Mouse (Mus musculus) lung, embryonic 16.5 days (tissue): Measurements from ENCODE around the gene Gm6377. TPM values are rescaled to one million over a fixed set of nuclear protein-coding genes. Genes with fewer than 3 reads are reported as not detected.

ENCODE experiments used
- ATAC-seq: fragments of 200-750 bp; cut with Nextera tagmentation; 2 replicates; pipeline ENCODE4 v1.8.0; 2017; ENCODE audit warnings: low read depth, mild to moderate bottlenecking, moderate library complexity
- H3K27ac ChIP-seq: fragments of 300-500 bp; sonication (generic); 2 replicates; pipeline ENCODE4 v1.5.1; 2014; ENCODE audit warnings: mild to moderate bottlenecking, control low read depth, low read length
- H3K27me3 ChIP-seq: fragments of 300-500 bp; sonication (generic); 2 replicates; pipeline ENCODE4 v1.6.1; 2014; ENCODE audit warnings: low read depth, low read length, mixed read lengths; ENCODE audit not compliant: control insufficient read depth, insufficient read depth
- H3K36me3 ChIP-seq: fragments of 300-500 bp; sonication (generic); 2 replicates; pipeline ENCODE4 v1.6.1; 2014; ENCODE audit warnings: low read length; ENCODE audit not compliant: control insufficient read depth, insufficient read depth
- H3K4me1 ChIP-seq: fragments of 300-500 bp; sonication (generic); replicated peaks from 2 replicates; pipeline ENCODE4 v1.6.1; 2014; ENCODE audit warnings: low read length, mixed read lengths; ENCODE audit not compliant: control insufficient read depth, insufficient read depth
- H3K4me2 ChIP-seq: fragments of 300-500 bp; sonication (generic); 2 replicates; pipeline ENCODE4 v1.6.1; 2014; ENCODE audit warnings: low read depth, low read length, control low read depth
- H3K4me3 ChIP-seq: fragments of 300-500 bp; sonication (generic); 2 replicates; pipeline ENCODE4 v1.5.1; 2014; ENCODE audit warnings: mild to moderate bottlenecking, low read length, control low read depth
- H3K9ac ChIP-seq: fragments of 300-500 bp; sonication (generic); 2 replicates; pipeline ENCODE4 v1.6.1; 2014; ENCODE audit warnings: low read length, control low read depth
- H3K9me3 ChIP-seq: fragments of 300-500 bp; sonication (generic); 2 replicates; pipeline ENCODE4 v1.6.1; 2016; ENCODE audit warnings: low read length; ENCODE audit not compliant: control insufficient read depth
- WGBS: fragments of 180-500 bp; shearing (Covaris S2); extraction: QIAGEN DNeasy Blood & Tissue Kit; methylation state at CpG from one replicate; pipeline ENCODE4 v1.1.7; 2014; 5-methylcytosine and 5-hydroxymethylcytosine counted together
- polyA plus RNA-seq: library from polyadenylated mRNA; unstranded; fragments of >200 nt; fragmentation: Nextera tagmentation; extraction: Ambion mirVana; gene quantifications from 2 replicates; pipeline ENCODE4 v1.2.1, GENCODE M21; 2015

Gm6377 gene
- 0.19 and 0.53 TPM in 2 replicates for polyA plus RNA-seq

- H3K9me3 ChIP-seq: no peaks in the 10 kb centered on the region
- no peak for ATAC-seq
- H3K27ac ChIP-seq: no peak within 1 kb of the TSS
- H3K4me3 ChIP-seq: no peak within 1 kb of the TSS
- no peak within 1 kb of the TSS for H3K9ac ChIP-seq
- H3K36me3 ChIP-seq: no peaks in the 10 kb centered on the region
- H3K27me3 ChIP-seq: no peaks in the 10 kb centered on the region
- H3K4me2 ChIP-seq: no peak within 1 kb of the TSS
- WGBS: 68% methylated on average over 4 of the region's 4 CpGs
- no peaks in the 10 kb centered on the region for H3K4me1 ChIP-seq
These were observed at the start of gene Gm6377 for GRCm38 (mm10) chrX:109196468-109196867. Gene Gm6377 (plus strand): TSS chrX:109196756.

- H3K9ac ChIP-seq: no peak overlapping the region
- H3K27me3 ChIP-seq: no peaks in the 10 kb centered on the region
- ATAC-seq: no peak
- no peaks in the 10 kb centered on the region for H3K4me1 ChIP-seq
- no peak overlapping the region for H3K4me2 ChIP-seq
- H3K27ac ChIP-seq: no peak overlapping the region
- WGBS: 92% methylated on average over 3 of the region's 3 CpGs
- H3K4me3 ChIP-seq: no peak overlapping the region
- H3K36me3 ChIP-seq: no peaks in the 10 kb centered on the region
- no peaks in the 10 kb centered on the region for H3K9me3 ChIP-seq
These were observed 49.4 kb upstream of the Gm6377 start for GRCm38 (mm10) chrX:109147108-109147507.

DNA sequence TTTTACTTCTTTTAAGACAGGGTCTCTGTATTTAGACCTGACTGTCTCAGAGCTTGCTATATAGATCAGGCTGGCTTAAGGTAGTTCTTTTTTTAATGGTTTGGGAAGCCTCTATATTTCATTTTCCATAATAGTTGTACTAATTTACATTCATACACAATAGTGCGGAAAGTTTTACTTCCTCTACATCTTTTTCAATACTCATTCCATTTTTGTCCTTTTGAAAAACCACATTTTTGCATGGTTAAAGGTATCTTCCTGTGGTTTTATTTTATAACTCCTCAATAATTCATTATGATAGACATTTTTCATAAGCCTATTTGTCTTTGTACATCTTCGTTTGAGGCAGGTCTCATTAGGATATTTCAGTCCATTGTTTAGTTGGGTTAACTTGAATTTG, 45.3 kb upstream of the Gm6377 start:
- H3K36me3 ChIP-seq: no peaks in the 10 kb centered on the region
- no peak overlapping the region for H3K4me2 ChIP-seq
- no peak for ATAC-seq
- 87% methylated on average over 2 of the region's 2 CpGs for WGBS
- no peak overlapping the region for H3K27ac ChIP-seq
- no peaks in the 10 kb centered on the region for H3K4me1 ChIP-seq
- H3K27me3 ChIP-seq: no peaks in the 10 kb centered on the region
- H3K9ac ChIP-seq: no peak overlapping the region
- no peaks in the 10 kb centered on the region for H3K9me3 ChIP-seq
- no peak overlapping the region for H3K4me3 ChIP-seq

- H3K27ac ChIP-seq: 0 out of 2 replicates have a peak overlapping the region, but pooled peaks have one; percentile 17
- no peak for ATAC-seq
- H3K9me3 ChIP-seq: no peaks in the 10 kb centered on the region
- no peaks in the 10 kb centered on the region for H3K36me3 ChIP-seq
- no peaks in the 10 kb centered on the region for H3K27me3 ChIP-seq
- no peak overlapping the region for H3K4me2 ChIP-seq
- H3K4me3 ChIP-seq: no peak overlapping the region
- 75% methylated on average over 1 of the region's 1 CpGs for WGBS
- no peaks in the 10 kb centered on the region for H3K4me1 ChIP-seq
- H3K9ac ChIP-seq: no peak overlapping the region
These were observed 36.2 kb upstream of the Gm6377 start for GRCm38 (mm10) chrX:109160326-109160725.

GRCm38 (mm10) chrX:109160901-109161300, 35.7 kb upstream of the Gm6377 start:
- Histone ChIP-seq H3K4me2 (0 out of 2 replicates have a peak overlapping the region, but pooled peaks have one; percentile 6), H3K36me3 (no peaks in the 10 kb centered on the region), H3K4me3 (no peak overlapping the region), H3K27ac (no peak overlapping the region), H3K27me3 (no peaks in the 10 kb centered on the region), H3K9me3 (no peaks in the 10 kb centered on the region), H3K4me1 (no peaks in the 10 kb centered on the region), H3K9ac (no peak overlapping the region)
- no peak for ATAC-seq
- 49% methylated on average over 4 of the region's 4 CpGs for WGBS

GRCm38 (mm10) chrX:109175038-109175437, 21.5 kb upstream of the Gm6377 start:
- peak; percentile 74 for ATAC-seq
- no peak overlapping the region for H3K4me3 ChIP-seq
- H3K27ac ChIP-seq: no peak overlapping the region
- no peaks in the 10 kb centered on the region for H3K27me3 ChIP-seq
- no peak overlapping the region for H3K9ac ChIP-seq
- H3K9me3 ChIP-seq: no peaks in the 10 kb centered on the region
- no peak overlapping the region for H3K4me2 ChIP-seq
- H3K4me1 ChIP-seq: 0 out of 2 replicates have a peak, but pooled peaks cover 4% of the 10 kb centered on the region
- WGBS: 45% methylated on average over 2 of the region's 2 CpGs
- H3K36me3 ChIP-seq: no peaks in the 10 kb centered on the region

GRCm38 (mm10) chrX:109175470-109175869, 21.1 kb upstream of the Gm6377 start:
- no peaks in the 10 kb centered on the region for H3K36me3 ChIP-seq

GRCm38 (mm10) chrX:109184706-109185478, 11.7 kb upstream of the Gm6377 start:
- Histone ChIP-seq H3K27ac (no peak overlapping the region), H3K36me3 (no peaks in the 10 kb centered on the region), H3K9ac (no peak overlapping the region), H3K4me2 (no peak overlapping the region), H3K27me3 (no peaks in the 10 kb centered on the region), H3K4me1 (no peaks in the 10 kb centered on the region), H3K9me3 (no peaks in the 10 kb centered on the region), H3K4me3 (no peak overlapping the region)
- ATAC-seq: no peak
- 73% methylated on average over 4 of the region's 4 CpGs for WGBS

More at GRCm38 (mm10) chrX:109175470-109175869, 21.1 kb upstream of the Gm6377 start:
- H3K9me3 ChIP-seq: no peaks in the 10 kb centered on the region
- H3K4me1 ChIP-seq: 0 out of 2 replicates have a peak, but pooled peaks cover 4% of the 10 kb centered on the region
- no peak overlapping the region for H3K4me3 ChIP-seq
- no peaks in the 10 kb centered on the region for H3K27me3 ChIP-seq
- no peak overlapping the region for H3K27ac ChIP-seq
- peak; percentile 81 for ATAC-seq
- 48% methylated on average over 3 of the region's 3 CpGs for WGBS
- no peak overlapping the region for H3K4me2 ChIP-seq
- H3K9ac ChIP-seq: no peak overlapping the region

DNA sequence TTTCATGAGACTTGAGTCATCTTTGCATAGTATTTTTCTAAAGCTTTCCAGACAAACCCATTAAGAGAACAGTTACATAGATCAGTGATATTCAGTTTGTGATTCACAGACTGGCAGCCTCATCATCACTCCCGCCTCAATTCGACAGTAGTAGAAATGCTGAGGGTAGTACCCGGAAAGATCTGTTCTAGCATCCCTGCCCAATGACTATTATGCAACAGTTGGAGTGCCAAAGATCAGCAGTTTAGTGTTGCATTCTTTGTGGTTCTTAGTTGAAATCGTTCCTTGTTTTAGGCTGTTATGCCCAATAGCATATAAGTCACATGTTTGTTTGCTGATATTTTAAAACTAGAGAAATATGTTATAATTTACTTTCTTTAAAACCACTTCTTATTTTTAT, 6.9 kb upstream of the Gm6377 start:
- Histone ChIP-seq H3K27me3 (no peaks in the 10 kb centered on the region), H3K4me1 (no peaks in the 10 kb centered on the region), H3K27ac (no peak overlapping the region), H3K9me3 (no peaks in the 10 kb centered on the region), H3K4me3 (no peak overlapping the region), H3K36me3 (no peaks in the 10 kb centered on the region), H3K4me2 (no peak overlapping the region), H3K9ac (no peak overlapping the region)
- WGBS: 85% methylated on average over 4 of the region's 4 CpGs
- no peak for ATAC-seq
